Mouse (Mus musculus) neutrophil, adult 5-6 weeks (primary cell): ENCODE data around the gene Dnm2. TPM values are rescaled to one million over a fixed set of nuclear protein-coding genes. Genes with fewer than 3 reads are reported as not detected.
"Not testable (repeated sequence)": the region's sequence is repeated elsewhere in the genome, so short reads cannot be mapped to it uniquely, and the experiment has no call there.

ENCODE experiments used
- ATAC-seq: fragments of 151-379, 151-347 bp; 2 replicates; pipeline ENCODE4 v1.8.0; 2017; ENCODE audit warnings: mild to moderate bottlenecking, moderate TSS enrichment; ENCODE audit not compliant: insufficient number of reproducible peaks, poor library complexity, low FRiP score, severe bottlenecking; ENCODE audit errors: extremely low read depth
- total RNA-seq: library from RNA; stranded (forward); fragments of 200-1000 nt; gene quantifications from 2 replicates; pipeline ENCODE4 v1.2.3, GENCODE M21; 2017

The Dnm2 gene
- total RNA-seq, 1 experiment from 2014 or later = 340 TPM

- no peak for ATAC-seq
Observed at GRCm38 (mm10) chr9:21493907-21494306, 69.2 kb downstream of the Dnm2 start.

- ATAC-seq = no peak
Observed at GRCm38 (mm10) chr9:21494726-21495125, 70.0 kb downstream of the Dnm2 start.

- no peak for ATAC-seq
Observed at GRCm38 (mm10) chr9:21496308-21497049, 71.8 kb downstream of the Dnm2 start.

GRCm38 (mm10) chr9:21497050-21497542 is 72.4 kb downstream of the Dnm2 start:
- no peak for ATAC-seq

GRCm38 (mm10) chr9:21497664-21498063 is 73.0 kb downstream of the Dnm2 start:
- ATAC-seq = no peak

- no peak for ATAC-seq
Observed at GRCm38 (mm10) chr9:21498284-21498902, 73.7 kb downstream of the Dnm2 start.

- no peak for ATAC-seq
Observed at GRCm38 (mm10) chr9:21503352-21503751, 78.6 kb downstream of the Dnm2 start.

GRCm38 (mm10) chr9:21505767-21506166 is 81.1 kb downstream of the Dnm2 start:
- ATAC-seq = no peak

GRCm38 (mm10) chr9:21507753-21508430 is 83.2 kb downstream of the Dnm2 start:
- no peak for ATAC-seq

- no peak for ATAC-seq
Observed at GRCm38 (mm10) chr9:21508871-21509404, 84.2 kb downstream of the Dnm2 start.

GRCm38 (mm10) chr9:21509772-21510688 is 85.3 kb downstream of the Dnm2 start, which contains the start of gene Tmed1:
Tmed1 (minus strand) TSS chr9:21510252.
- peak; percentile 84 for ATAC-seq

GRCm38 (mm10) chr9:21510689-21511015 is 85.9 kb downstream of the Dnm2 start:
- ATAC-seq = no peak

- ATAC-seq = no peak
Observed at GRCm38 (mm10) chr9:21511052-21511451, 86.3 kb downstream of the Dnm2 start.

- no peak for ATAC-seq
Observed at GRCm38 (mm10) chr9:21513466-21513865, 88.8 kb downstream of the Dnm2 start.

GRCm38 (mm10) chr9:21517947-21518495 is 93.3 kb downstream of the Dnm2 start:
- no peak for ATAC-seq

GRCm38 (mm10) chr9:21518690-21519089 is 94.0 kb downstream of the Dnm2 start:
- not testable (repeated sequence) for ATAC-seq

- ATAC-seq = no peak
Observed at GRCm38 (mm10) chr9:21525142-21525936, 100.6 kb downstream of the Dnm2 start.
